Mouse (Mus musculus) limb, embryonic 11.5 days (tissue): ENCODE measurements around the gene Exoc3l. TPM values are rescaled to one million over a fixed set of nuclear protein-coding genes. Genes with fewer than 3 reads are reported as not detected.

ENCODE experiments used
- ATAC-seq: fragments of 200-750 bp; cut with Nextera tagmentation; 2 replicates; pipeline ENCODE4 v1.8.0; 2017; ENCODE audit warnings: low read depth; ENCODE audit not compliant: insufficient number of reproducible peaks, low FRiP score, low TSS enrichment
- DNase-seq: peaks from one replicate; pipeline ENCODE4 v3.0.0-alpha.2; 2015; ENCODE audit warnings: low spot score
- H3K27ac ChIP-seq: fragments of 300-500 bp; sonication (generic); replicated peaks from 2 replicates; pipeline ENCODE4 v1.5.1; 2014; ENCODE audit warnings: low read depth, mild to moderate bottlenecking, low read length
- H3K27me3 ChIP-seq: fragments of 300-500 bp; sonication (generic); 2 replicates; pipeline ENCODE4 v1.6.1; 2014; ENCODE audit warnings: mild to moderate bottlenecking, low read length, mixed read lengths; ENCODE audit not compliant: control insufficient read depth, insufficient read depth
- H3K36me3 ChIP-seq: fragments of 300-500 bp; sonication (generic); 2 replicates; pipeline ENCODE4 v1.6.1; 2014; ENCODE audit warnings: mild to moderate bottlenecking, low read length, moderate library complexity, mixed read lengths; ENCODE audit not compliant: control insufficient read depth, insufficient read depth
- H3K4me1 ChIP-seq: fragments of 300-500 bp; sonication (generic); 2 replicates; pipeline ENCODE4 v1.6.1; 2014; ENCODE audit warnings: low read length, mixed read lengths; ENCODE audit not compliant: control insufficient read depth, insufficient read depth
- H3K4me2 ChIP-seq: fragments of 300-500 bp; sonication (generic); 2 replicates; pipeline ENCODE4 v1.6.1; 2014; ENCODE audit warnings: low read depth, mild to moderate bottlenecking, moderate library complexity; ENCODE audit not compliant: severe bottlenecking
- H3K4me3 ChIP-seq: fragments of 300-500 bp; sonication (generic); 2 replicates; pipeline ENCODE4 v1.5.1; 2014; ENCODE audit warnings: low read depth, low read length
- H3K9ac ChIP-seq: fragments of 300-500 bp; sonication (generic); 2 replicates; pipeline ENCODE4 v1.6.1; 2014; ENCODE audit warnings: mild to moderate bottlenecking, low read length
- H3K9me3 ChIP-seq: fragments of 300-500 bp; sonication (generic); 2 replicates; pipeline ENCODE4 v1.6.1; 2016; ENCODE audit warnings: low read length; ENCODE audit not compliant: control insufficient read depth
- WGBS: fragments of 180-500 bp; shearing (Covaris S2); extraction: QIAGEN DNeasy Blood & Tissue Kit; methylation state at CpG from one replicate; pipeline ENCODE4 v1.1.7; 2014; 5-methylcytosine and 5-hydroxymethylcytosine counted together
- polyA plus RNA-seq: library from polyadenylated mRNA; unstranded; fragments of >200 nt; fragmentation: Nextera tagmentation; extraction: Ambion mirVana; gene quantifications from 2 replicates; pipeline ENCODE4 v1.2.1, GENCODE M21; 2014

Gene Exoc3l
- polyA plus RNA-seq, 1 experiment from 2014 or later, result 6.6 TPM

DNA sequence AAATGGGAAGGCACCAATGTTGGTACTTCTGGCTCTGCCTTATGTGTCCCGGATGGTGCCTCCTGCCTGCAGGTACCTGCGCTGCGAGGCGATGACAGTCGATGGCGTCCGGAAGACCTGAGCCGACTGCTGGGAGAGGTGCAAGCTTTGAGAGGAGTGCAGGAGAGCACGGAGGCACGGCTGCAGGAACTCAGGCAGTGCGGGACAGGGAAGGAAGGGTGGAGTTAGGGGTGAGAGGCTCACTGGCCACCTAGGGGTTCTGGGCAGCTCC is 25.1 kb downstream of the Exoc3l start:
- Histone ChIP-seq H3K4me3 (peak overlapping the region; percentile 12; the same call in 1 of the 2 replicates), H3K4me2 (peak overlapping the region; percentile 7; the same call in 1 of the 2 replicates)
- ATAC-seq, result no peak

DNA sequence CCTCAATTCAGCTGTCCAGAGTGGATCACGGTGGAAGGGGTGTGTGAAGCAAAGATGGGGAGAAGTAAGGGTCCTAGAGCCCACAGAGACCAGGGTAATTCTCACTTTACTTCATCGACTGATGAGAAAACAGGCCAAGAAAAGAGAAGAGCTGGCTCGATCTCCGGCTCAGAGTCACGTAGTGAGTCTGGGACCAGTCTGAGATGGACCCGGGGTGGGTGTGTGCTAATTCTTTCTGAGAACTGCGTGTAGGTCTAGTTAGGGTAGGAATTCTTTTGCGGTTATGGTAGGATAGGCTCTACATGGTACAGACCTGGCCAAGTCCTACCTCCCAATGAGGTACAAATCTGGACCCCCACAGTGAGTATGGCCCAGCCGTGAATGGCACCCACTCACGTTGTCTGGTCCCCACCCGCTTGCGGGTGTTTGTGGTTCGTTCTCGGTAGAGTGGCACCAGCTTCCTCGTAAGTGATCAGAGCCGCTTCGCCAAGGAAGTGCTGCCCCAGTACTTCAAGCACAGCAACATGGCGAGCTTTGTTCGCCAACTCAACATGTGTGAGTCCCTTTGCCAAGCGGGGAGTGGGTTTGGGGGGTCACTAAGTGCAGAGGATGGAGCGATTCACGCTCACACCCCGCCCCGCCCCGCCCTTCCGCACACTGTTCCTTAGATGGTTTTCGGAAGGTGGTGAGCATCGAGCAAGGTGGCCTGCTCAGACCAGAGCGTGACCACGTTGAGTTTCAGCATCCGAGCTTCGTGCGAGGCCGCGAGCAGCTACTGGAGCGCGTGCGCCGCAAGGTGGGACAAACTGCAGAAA is 25.6 kb downstream of the Exoc3l start:
- ATAC-seq, result no peak
- Histone ChIP-seq H3K9me3 (peaks cover 3% of the 10 kb centered on the region; the same call in 1 of the 2 replicates), H3K9ac (no peak overlapping the region), H3K27me3 (peaks cover 87% of the 10 kb centered on the region), H3K27ac (no peak overlapping the region), H3K4me2 (peak overlapping the region; percentile 65; the same call in 1 of the 2 replicates), H3K4me1 (peaks cover 18% of the 10 kb centered on the region), H3K4me3 (peak overlapping the region; percentile 32), H3K36me3 (no peaks in the 10 kb centered on the region; the same call in 1 of the 2 replicates)
- 4% methylated on average over 39 of the region's 39 CpGs for WGBS
- no peak for DNase-seq

More for the DNA sequence above, 25.1 kb downstream of the Exoc3l start:
- Histone ChIP-seq H3K36me3 (no peaks in the 10 kb centered on the region; the same call in 1 of the 2 replicates), H3K9ac (no peak overlapping the region), H3K27me3 (peaks cover 93% of the 10 kb centered on the region), H3K4me1 (peaks cover 18% of the 10 kb centered on the region), H3K27ac (no peak overlapping the region), H3K9me3 (peaks cover 3% of the 10 kb centered on the region; the same call in 1 of the 2 replicates)
- DNase-seq, result no peak
- 2% methylated on average over 11 of the region's 11 CpGs for WGBS

DNA sequence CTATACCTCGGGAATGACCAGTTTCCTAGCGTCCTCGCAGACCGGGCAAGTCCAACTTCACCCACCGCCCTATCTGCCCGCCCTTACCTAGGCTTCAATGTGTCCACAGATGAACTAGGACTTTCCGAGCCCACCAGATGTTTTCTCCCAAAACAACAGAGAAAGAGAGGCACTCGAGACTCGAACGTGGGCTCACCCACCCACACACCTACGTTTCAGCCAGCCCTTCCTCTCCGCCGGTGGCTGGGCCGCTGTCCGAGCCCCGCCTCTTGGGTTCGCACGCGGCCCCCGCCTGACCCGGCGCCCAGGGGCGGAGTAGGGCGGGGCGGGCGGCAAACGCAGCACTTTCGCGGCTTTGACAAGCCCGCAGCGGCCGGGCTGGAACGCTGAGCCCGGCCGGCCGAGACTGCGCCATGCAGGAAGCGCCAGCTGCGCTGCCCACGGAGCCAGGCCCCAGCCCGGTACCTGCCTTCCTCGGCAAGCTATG is 26.4 kb downstream of the Exoc3l start, which contains the start of gene Hsf4:
TSS of gene Hsf4 (plus strand) at position 341 of the 487 bp plus-strand sequence.
- Histone ChIP-seq H3K4me3 (peak within 1 kb of the TSS; percentile 32), H3K27ac (no peak within 1 kb of the TSS), H3K36me3 (no peaks in the 10 kb centered on the region; the same call in 1 of the 2 replicates), H3K9ac (peak within 1 kb of the TSS; percentile 19), H3K4me1 (peaks cover 24% of the 10 kb centered on the region), H3K9me3 (peaks cover 3% of the 10 kb centered on the region; the same call in 1 of the 2 replicates), H3K4me2 (peak within 1 kb of the TSS; percentile 65), H3K27me3 (peaks cover 82% of the 10 kb centered on the region)
- DNase-seq, result peak; percentile 53
- WGBS, result under 1% methylated on average over 42 of the region's 42 CpGs
- no peak for ATAC-seq

DNA sequence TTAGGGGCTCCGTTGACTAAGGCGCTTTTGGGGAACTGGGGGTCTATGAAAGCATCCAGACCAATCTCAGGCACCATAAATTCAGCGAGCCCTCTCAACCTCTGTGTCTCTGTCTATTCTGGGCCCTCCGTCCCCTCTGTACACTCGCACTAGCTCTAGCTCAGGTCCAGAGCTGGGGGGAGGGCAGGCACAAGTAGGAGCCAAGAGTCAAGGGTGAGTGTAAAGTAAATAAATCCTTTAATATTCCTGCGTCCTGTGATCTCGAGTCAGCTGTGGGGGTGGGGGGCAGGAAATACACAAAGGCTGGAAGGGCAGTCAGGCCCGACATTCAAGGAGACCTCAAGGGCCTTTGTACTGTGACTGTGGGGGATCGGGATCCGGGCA is 26.8 kb downstream of the Exoc3l start:
- Histone ChIP-seq H3K27me3 (peaks cover 82% of the 10 kb centered on the region), H3K36me3 (no peaks in the 10 kb centered on the region; the same call in 1 of the 2 replicates), H3K4me2 (peak overlapping the region; percentile 65), H3K4me3 (peak overlapping the region; percentile 32), H3K9ac (peak overlapping the region; percentile 9; the same call in 1 of the 2 replicates), H3K27ac (no peak overlapping the region), H3K4me1 (peaks cover 24% of the 10 kb centered on the region), H3K9me3 (peaks cover 3% of the 10 kb centered on the region; the same call in 1 of the 2 replicates)
- 1% methylated on average over 10 of the region's 10 CpGs for WGBS
- ATAC-seq, result peak; percentile 16
- no peak for DNase-seq

DNA sequence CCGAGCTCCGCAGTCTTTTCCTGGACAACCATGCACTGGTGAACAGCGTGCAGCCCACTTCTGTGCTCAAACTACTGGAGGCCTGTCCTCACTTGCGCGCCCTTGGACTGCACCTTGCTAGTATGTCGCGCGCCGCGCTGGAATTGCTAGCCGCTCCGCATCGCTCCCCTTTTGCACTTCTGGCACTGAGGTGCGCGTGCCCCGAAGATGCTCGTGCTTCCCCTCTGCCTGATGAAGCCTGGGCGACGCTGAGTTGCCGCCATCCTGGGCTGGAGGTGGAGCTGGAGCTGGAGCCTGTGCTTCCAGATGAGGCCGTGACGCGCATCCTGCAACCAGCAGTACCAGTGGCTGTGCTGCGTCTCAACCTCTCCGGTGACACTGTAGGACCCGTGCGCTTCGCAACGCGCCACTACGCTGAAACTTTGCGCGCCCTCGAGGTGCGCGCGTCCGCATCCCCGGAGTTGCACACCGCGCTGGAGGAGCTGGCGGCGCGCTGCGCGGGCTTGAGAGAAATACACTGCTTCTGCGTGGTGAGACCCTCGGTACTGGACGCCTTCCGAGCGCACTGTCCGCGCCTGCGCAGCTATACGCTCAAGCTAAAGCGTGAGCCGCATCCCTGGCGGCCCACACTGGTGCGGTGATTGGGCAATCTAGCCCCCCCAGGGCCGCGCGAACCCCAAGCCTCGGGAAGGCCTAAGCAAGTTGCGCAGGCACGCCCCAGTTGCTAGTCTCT is 27.4 kb downstream of the Exoc3l start:
- Histone ChIP-seq H3K4me3 (peak overlapping the region; percentile 32), H3K9ac (peak overlapping the region; percentile 9; the same call in 1 of the 2 replicates), H3K4me2 (peak overlapping the region; percentile 65), H3K27me3 (peaks cover 81% of the 10 kb centered on the region), H3K27ac (no peak overlapping the region), H3K36me3 (no peaks in the 10 kb centered on the region; the same call in 1 of the 2 replicates), H3K4me1 (peaks cover 24% of the 10 kb centered on the region), H3K9me3 (peaks cover 3% of the 10 kb centered on the region; the same call in 1 of the 2 replicates)
- WGBS, result under 1% methylated on average over 65 of the region's 65 CpGs
- ATAC-seq (peak; percentile 66), DNase-seq (peak; percentile 82)

DNA sequence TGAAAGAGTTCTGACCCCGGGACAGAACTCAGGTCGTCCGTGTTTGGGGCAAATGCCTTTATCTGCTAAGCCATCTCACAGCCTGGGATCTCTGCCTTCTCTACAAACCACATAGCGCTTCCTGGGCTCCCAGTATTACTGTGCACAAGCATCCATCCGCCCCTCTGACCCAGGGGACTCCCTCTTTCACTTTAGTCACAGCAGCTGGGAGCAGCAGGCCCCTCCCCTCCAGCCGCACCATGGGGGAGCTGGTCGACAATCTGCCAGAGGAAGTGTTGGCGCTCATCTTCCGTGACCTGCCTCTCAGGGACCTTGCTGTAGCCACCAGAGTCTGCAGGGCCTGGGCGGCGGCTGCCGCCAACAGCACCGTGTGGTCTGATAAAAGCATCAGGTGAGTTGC is 29.1 kb downstream of the Exoc3l start:
- H3K9ac ChIP-seq, result no peak overlapping the region
- 13% methylated on average over 13 of the region's 13 CpGs for WGBS

DNA sequence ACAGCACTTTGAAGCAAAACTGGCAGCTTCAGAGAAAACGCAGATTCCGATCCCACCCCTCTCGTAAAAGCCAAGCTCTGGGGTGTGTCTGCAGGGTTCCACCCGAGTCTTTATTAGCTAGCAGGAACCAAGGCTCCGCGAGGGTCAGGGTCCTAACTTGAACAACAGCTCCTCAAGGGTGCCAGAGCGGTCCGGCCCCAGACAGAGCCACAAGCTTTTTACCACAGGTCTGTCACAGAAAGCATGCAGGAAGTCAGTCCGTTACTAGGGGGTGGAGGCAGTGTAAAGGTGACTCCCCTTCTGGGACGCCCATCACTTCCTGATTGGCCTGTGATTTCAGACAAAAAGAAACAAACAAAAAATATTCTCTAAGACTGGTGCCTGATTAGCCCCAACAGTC is 30.8 kb downstream of the Exoc3l start:
- Histone ChIP-seq H3K9me3 (peaks cover 3% of the 10 kb centered on the region; the same call in 1 of the 2 replicates), H3K4me2 (peak overlapping the region; percentile 81), H3K4me1 (peaks cover 20% of the 10 kb centered on the region), H3K27ac (no peak overlapping the region), H3K9ac (no peak overlapping the region), H3K36me3 (no peaks in the 10 kb centered on the region; the same call in 1 of the 2 replicates), H3K27me3 (peaks cover 62% of the 10 kb centered on the region), H3K4me3 (peak overlapping the region; percentile 63)
- WGBS, result 10% methylated on average over 10 of the region's 10 CpGs
- DNase-seq, result no peak
- ATAC-seq, result no peak

More for the DNA sequence above, 29.1 kb downstream of the Exoc3l start:
- Histone ChIP-seq H3K36me3 (no peaks in the 10 kb centered on the region; the same call in 1 of the 2 replicates), H3K4me3 (no peak overlapping the region), H3K27me3 (peaks cover 71% of the 10 kb centered on the region), H3K4me2 (peak overlapping the region; percentile 7; the same call in 1 of the 2 replicates), H3K4me1 (peaks cover 24% of the 10 kb centered on the region), H3K9me3 (peaks cover 3% of the 10 kb centered on the region; the same call in 1 of the 2 replicates), H3K27ac (no peak overlapping the region)
- ATAC-seq (no peak), DNase-seq (no peak)
